Mouse (Mus musculus) monocyte, adult 5-6 weeks (primary cell): ENCODE results near the gene Gm20883. TPM values are rescaled to one million over a fixed set of nuclear protein-coding genes. Genes with fewer than 3 reads are reported as not detected.
"Not testable (repeated sequence)": the region's sequence is repeated elsewhere in the genome, so short reads cannot be mapped to it uniquely, and the experiment has no call there.

Experiments used
- ATAC-seq: fragments of 153-309, 156-312 bp; replicated peaks from 2 replicates; pipeline ENCODE4 v1.8.0; 2017; ENCODE audit warnings: mild to moderate bottlenecking; ENCODE audit not compliant: low TSS enrichment, insufficient number of reproducible peaks, severe bottlenecking, poor library complexity, low FRiP score
- total RNA-seq: library from RNA; stranded (forward); fragments of 200-1000, 200-491, 200-594 nt; gene quantifications from 3 replicates; pipeline ENCODE4 v1.2.3, GENCODE M21; 2017

The Gm20883 gene
- total RNA-seq: not detected in 3 replicates

- not testable (repeated sequence) for ATAC-seq
These were observed at the start of gene Gm20883 for GRCm38 (mm10) chrY:50607951-50608350. TSS of gene Gm20883 (plus strand) at chrY:50608251.
